Mouse (Mus musculus): Measurements from ENCODE around the gene Slc27a4. TPM values are rescaled to one million over a fixed set of nuclear protein-coding genes. Genes with fewer than 3 reads are reported as not detected.

Gene Slc27a4
- polyA plus RNA-seq, 2 experiments = 1.5 to 2.3 TPM

DNA sequence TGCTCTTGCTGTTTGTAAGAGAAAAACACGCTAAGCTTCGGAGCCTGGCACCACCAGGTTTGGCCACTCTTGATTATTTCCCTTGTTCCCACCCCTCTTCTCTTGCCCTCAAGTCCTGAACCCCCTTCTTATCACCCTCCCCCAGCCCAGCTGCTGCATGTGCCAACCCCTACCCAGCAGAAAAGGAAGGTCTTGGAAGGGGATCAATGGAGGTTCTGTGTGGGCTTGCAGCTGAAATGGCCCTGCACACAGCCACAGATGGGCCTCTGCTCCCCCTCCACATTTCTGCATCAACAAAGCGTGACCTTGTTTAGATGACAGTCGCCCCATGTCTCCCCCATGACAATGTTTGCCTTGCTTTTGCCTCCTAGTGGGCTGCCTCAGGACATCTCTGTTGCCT, 28.7 kb downstream of the Slc27a4 start:
- DNase-seq (ENCODE audit: low read depth in 3 of 3, low spot score in 3 of 3) (no peak), ATAC-seq (ENCODE audit: insufficient read depth) (no peak)
- no peak for TF ChIP-seq CTCF (IDR thresholded peaks at IDR 0.05; ENCODE audit: low read depth)
- peaks cover 10 to 13% of the 10 kb centered on the region in 2 experiments for H3K4me1 ChIP-seq (replicated peaks; ENCODE audit: control insufficient read depth in 2 of 2, insufficient read depth in 2 of 2, low read length in 1 of 2)
- no peak overlapping the region for H3K4me2 ChIP-seq (ENCODE audit: low read depth)
- H3K9me3 ChIP-seq (ENCODE audit: control insufficient read depth, low read length) = no peaks in the 10 kb centered on the region
- H3K36me3 ChIP-seq (replicated peaks; ENCODE audit: control insufficient read depth, insufficient read depth, low read depth) = peaks cover 3% of the 10 kb centered on the region; the same call in 1 of the 2 replicates
- H3K27me3 ChIP-seq (ENCODE audit: control insufficient read depth, insufficient read depth, low read length) = no peaks in the 10 kb centered on the region
- H3K4me3 ChIP-seq (ENCODE audit: insufficient read depth in 1 of 2, low read depth in 2 of 2, low read length in 2 of 2) = no peak overlapping the region
- H3K27ac ChIP-seq = no peak overlapping the region
- no peak overlapping the region for H3K9ac ChIP-seq (replicated peaks)
- 69% methylated on average over 4 of the region's 4 CpGs for WGBS (ENCODE audit: insufficient replicate concordance)

DNA sequence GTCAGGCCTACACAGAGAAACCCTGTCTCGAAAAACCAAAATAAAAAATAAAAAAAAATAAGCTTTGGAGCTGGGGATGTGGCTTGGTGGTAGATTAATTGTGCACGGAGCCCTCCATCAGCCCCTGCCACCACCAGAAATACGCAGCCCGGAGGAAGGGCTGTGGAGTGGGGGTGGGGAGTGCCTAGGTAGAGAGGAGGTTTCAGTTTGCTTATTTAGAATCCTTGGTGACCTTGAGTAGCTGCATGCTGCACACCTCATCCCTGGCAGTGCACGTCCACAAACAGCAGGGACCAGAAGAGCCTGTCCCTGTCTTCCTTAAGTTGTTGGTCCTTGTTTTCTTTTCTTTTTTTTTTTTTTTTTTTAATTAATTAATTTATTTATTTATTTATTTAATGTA, 31.4 kb downstream of the Slc27a4 start:
- H3K36me3 ChIP-seq (replicated peaks; ENCODE audit: control insufficient read depth, insufficient read depth, low read depth) = peaks cover 3% of the 10 kb centered on the region; the same call in 1 of the 2 replicates
- H3K27ac ChIP-seq = no peak overlapping the region
- H3K4me1 ChIP-seq (replicated peaks; ENCODE audit: control insufficient read depth in 2 of 2, insufficient read depth in 2 of 2, low read length in 1 of 2) = no peaks in the 10 kb centered on the region
- TF ChIP-seq EP300 (IDR thresholded peaks at IDR 0.05; ENCODE audit: low read depth) = no peak
- TF ChIP-seq CTCF (IDR thresholded peaks at IDR 0.05; ENCODE audit: low read depth) = no peak
- 79% methylated on average over 5 of the region's 5 CpGs for WGBS (ENCODE audit: insufficient replicate concordance)
- no peak overlapping the region for H3K9ac ChIP-seq (replicated peaks)
- H3K4me3 ChIP-seq (ENCODE audit: insufficient read depth in 1 of 2, low read depth in 2 of 2, low read length in 2 of 2) = no peak overlapping the region
- no peak for DNase-seq (ENCODE audit: low read depth in 3 of 3, low spot score in 3 of 3)
- H3K4me2 ChIP-seq (ENCODE audit: low read depth) = no peak overlapping the region
- H3K9me3 ChIP-seq (ENCODE audit: control insufficient read depth, low read length) = no peaks in the 10 kb centered on the region
- no peaks in the 10 kb centered on the region for H3K27me3 ChIP-seq (ENCODE audit: control insufficient read depth, insufficient read depth, low read length)
- no peak for ATAC-seq (ENCODE audit: insufficient read depth)

DNA sequence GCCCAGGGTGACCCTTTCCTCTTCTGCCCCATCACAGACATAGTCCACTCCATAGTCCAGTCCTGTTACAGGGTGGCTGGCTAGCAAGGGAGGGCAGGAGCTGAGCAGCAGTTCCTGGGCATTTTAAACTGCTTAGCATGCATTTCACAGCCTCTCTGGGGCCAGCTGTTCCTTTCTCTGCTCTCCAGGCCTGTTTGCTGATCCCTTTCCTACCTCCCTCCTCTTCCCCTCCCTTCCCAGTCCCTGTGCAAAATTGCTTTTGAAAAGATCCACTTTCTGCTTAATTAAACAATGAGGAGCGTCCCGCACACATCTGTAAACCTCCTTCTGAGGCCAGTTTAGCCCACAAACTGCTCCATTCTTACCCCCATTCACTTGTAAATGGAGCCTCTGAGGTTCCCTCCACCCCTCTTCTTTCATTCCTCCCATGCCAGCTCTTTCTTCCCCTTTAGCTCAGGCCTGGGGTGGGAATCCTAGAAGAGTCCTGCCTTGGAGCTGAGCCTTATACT, 33.0 kb downstream of the Slc27a4 start:
- Histone ChIP-seq H3K4me3 (ENCODE audit: insufficient read depth in 1 of 2, low read depth in 2 of 2, low read length in 2 of 2) (no peak overlapping the region), H3K27me3 (ENCODE audit: control insufficient read depth, insufficient read depth, low read length) (no peaks in the 10 kb centered on the region), H3K4me2 (ENCODE audit: low read depth) (no peak overlapping the region), H3K27ac (no peak overlapping the region), H3K9ac (replicated peaks) (no peak overlapping the region), H3K9me3 (ENCODE audit: control insufficient read depth, low read length) (no peaks in the 10 kb centered on the region), H3K4me1 (replicated peaks; ENCODE audit: control insufficient read depth in 2 of 2, insufficient read depth in 2 of 2, low read length in 1 of 2) (no peaks in the 10 kb centered on the region), H3K36me3 (replicated peaks; ENCODE audit: control insufficient read depth, insufficient read depth, low read depth) (peaks cover 3% of the 10 kb centered on the region; the same call in 1 of the 2 replicates)
- ATAC-seq (ENCODE audit: insufficient read depth) (no peak), DNase-seq (ENCODE audit: low read depth in 3 of 3, low spot score in 3 of 3) (no peak)
- TF ChIP-seq CTCF (IDR thresholded peaks at IDR 0.05; ENCODE audit: low read depth) (no peak), EP300 (IDR thresholded peaks at IDR 0.05; ENCODE audit: low read depth) (no peak)
- WGBS (ENCODE audit: insufficient replicate concordance) = 67% methylated on average over 2 of the region's 2 CpGs

DNA sequence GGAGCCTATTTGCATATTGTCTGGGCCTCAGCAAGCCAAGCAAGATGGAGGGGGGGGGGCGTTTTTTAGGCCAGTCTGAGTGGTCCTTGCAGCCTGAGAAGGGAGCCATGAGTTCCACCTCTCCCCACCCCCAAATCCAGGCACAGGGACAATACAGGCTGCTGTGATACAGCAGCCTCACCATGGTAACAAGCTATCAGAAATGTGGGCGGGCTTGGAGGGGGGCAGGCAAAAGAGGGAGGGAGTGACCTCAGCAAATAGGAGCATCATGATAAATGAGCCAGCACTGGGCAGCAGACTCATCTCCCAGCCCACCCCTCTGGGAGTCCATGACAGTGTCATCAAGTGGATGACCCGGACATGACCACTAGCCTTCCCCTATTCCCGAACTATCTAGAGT, 37.0 kb downstream of the Slc27a4 start:
- 54% methylated on average over 4 of the region's 4 CpGs for WGBS (ENCODE audit: insufficient replicate concordance)
- no peak for TF ChIP-seq CTCF (IDR thresholded peaks at IDR 0.05; ENCODE audit: low read depth)
- no peak for TF ChIP-seq EP300 (IDR thresholded peaks at IDR 0.05; ENCODE audit: low read depth)
- Histone ChIP-seq H3K9ac (replicated peaks) (no peak overlapping the region), H3K9me3 (ENCODE audit: control insufficient read depth, low read length) (no peaks in the 10 kb centered on the region), H3K27ac (no peak overlapping the region), H3K4me3 (ENCODE audit: insufficient read depth in 1 of 2, low read depth in 2 of 2, low read length in 2 of 2) (no peak overlapping the region), H3K4me2 (ENCODE audit: low read depth) (no peak overlapping the region), H3K36me3 (replicated peaks; ENCODE audit: control insufficient read depth, insufficient read depth, low read depth) (peaks cover 1% of the 10 kb centered on the region; the same call in 1 of the 2 replicates), H3K4me1 (replicated peaks; ENCODE audit: control insufficient read depth in 2 of 2, insufficient read depth in 2 of 2, low read length in 1 of 2) (no peaks in the 10 kb centered on the region), H3K27me3 (ENCODE audit: control insufficient read depth, insufficient read depth, low read length) (peaks cover 3% of the 10 kb centered on the region)
- ATAC-seq (ENCODE audit: insufficient read depth) (no peak), DNase-seq (ENCODE audit: low read depth in 3 of 3, low spot score in 3 of 3) (no peak)

DNA sequence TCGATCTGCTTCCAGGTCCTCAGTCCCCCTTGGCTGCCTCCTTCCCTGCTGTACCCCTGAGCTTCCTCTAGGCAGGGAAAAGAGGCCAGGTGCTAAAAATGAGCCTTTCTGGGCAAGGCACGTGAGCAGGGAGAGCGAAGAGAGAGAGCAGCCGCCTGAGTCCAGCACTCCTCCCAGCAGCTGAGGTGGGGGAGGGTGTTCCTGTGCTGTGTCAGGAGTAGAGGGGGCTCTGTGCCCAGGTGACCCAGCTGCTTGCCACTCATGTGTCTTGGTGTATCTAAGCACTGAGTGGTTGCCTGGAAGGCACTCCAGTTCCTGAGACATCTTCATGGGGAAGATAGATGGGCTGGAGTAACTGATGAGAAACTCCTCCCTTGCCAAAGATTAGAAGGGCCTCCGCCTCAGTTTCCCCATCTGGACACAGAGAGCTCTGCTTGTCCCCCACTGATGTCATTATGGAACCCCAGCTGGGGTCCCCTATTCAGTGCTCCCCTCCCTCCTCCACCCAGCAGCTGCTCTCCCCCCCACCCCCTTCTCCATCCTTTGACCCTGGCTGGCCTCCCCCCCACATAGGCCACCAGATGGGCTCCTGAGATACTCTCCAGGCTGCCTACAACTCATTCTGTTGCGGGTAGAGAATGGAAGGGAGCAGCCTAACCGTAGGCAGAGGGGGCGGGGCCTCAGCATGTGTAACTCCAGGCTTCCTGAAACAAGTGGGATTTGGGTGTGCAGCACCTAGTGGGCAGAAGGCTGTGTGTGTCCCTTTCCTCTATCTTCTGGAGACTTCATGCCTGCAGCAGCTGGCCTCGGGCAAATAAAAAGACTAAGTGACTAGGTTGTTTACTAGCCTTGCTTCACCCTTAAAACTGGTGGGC, 41.0 kb downstream of the Slc27a4 start:
- Histone ChIP-seq H3K36me3 (replicated peaks; ENCODE audit: control insufficient read depth, insufficient read depth, low read depth) (no peaks in the 10 kb centered on the region), H3K27ac (no peak overlapping the region), H3K9ac (replicated peaks) (no peak overlapping the region), H3K4me3 (ENCODE audit: insufficient read depth in 1 of 2, low read depth in 2 of 2, low read length in 2 of 2) (no peak overlapping the region), H3K27me3 (ENCODE audit: control insufficient read depth, insufficient read depth, low read length) (peaks cover 19% of the 10 kb centered on the region), H3K4me2 (ENCODE audit: low read depth) (no peak overlapping the region), H3K9me3 (ENCODE audit: control insufficient read depth, low read length) (no peaks in the 10 kb centered on the region), H3K4me1 (replicated peaks; ENCODE audit: control insufficient read depth in 2 of 2, insufficient read depth in 2 of 2, low read length in 1 of 2) (no peaks in the 10 kb centered on the region)
- TF ChIP-seq EP300 (IDR thresholded peaks at IDR 0.05; ENCODE audit: low read depth) = no peak
- no peak for TF ChIP-seq CTCF (IDR thresholded peaks at IDR 0.05; ENCODE audit: low read depth)
- ATAC-seq (ENCODE audit: insufficient read depth) (no peak), DNase-seq (ENCODE audit: low read depth in 3 of 3, low spot score in 3 of 3) (no peak)
- 62% methylated on average over 9 of the region's 9 CpGs for WGBS (ENCODE audit: insufficient replicate concordance)
